Mouse (Mus musculus) bone marrow, adult 2 months (tissue): ENCODE data around the gene Chst8. TPM values are rescaled to one million over a fixed set of nuclear protein-coding genes. Genes with fewer than 3 reads are reported as not detected.

ENCODE experiments used
- H3K27ac ChIP-seq: fragments of 200-500 bp; 2 replicates; pipeline ENCODE4 v1.5.1; 2012; ENCODE audit warnings: low read depth, mild to moderate bottlenecking, control low read depth, inconsistent platforms, low read length; ENCODE audit not compliant: control insufficient read depth, poor library complexity, insufficient read depth
- H3K4me1 ChIP-seq: fragments of 200-500 bp; 2 replicates; pipeline ENCODE4 v1.6.1; 2011; ENCODE audit warnings: low read length; ENCODE audit not compliant: control insufficient read depth, insufficient read depth
- H3K4me3 ChIP-seq: fragments of 200-500 bp; replicated peaks from 2 replicates; pipeline ENCODE3; 2011; ENCODE audit warnings: mild to moderate bottlenecking, low read depth, low read length, control low read depth; ENCODE audit not compliant: control insufficient read depth
- CTCF ChIP-seq: fragments of 200-500 bp; IDR thresholded peaks from 2 replicates; pipeline ENCODE4 v1.5.1; 2011; ENCODE audit warnings: low read length, control low read depth; ENCODE audit not compliant: control insufficient read depth, insufficient read depth
- POLR2A ChIP-seq: fragments of 200-500 bp; IDR thresholded peaks from 2 replicates; pipeline ENCODE4 v1.6.1; 2011; ENCODE audit warnings: low read depth, mild to moderate bottlenecking, control low read depth, low read length, borderline replicate concordance; ENCODE audit not compliant: control insufficient read depth
- WGBS: fragments of 180-500 bp; shearing (Covaris S2); methylation state at CpG from one replicate; pipeline ENCODE4 v1.1.7; 2018; 5-methylcytosine and 5-hydroxymethylcytosine counted together
- polyA plus RNA-seq: library from polyadenylated mRNA; stranded (reverse); fragments of >200 nt; gene quantifications from 2 replicates; pipeline ENCODE4 v1.2.4, GENCODE M21; 2011; ENCODE audit warnings: low replicate concordance; ENCODE audit not compliant: missing spikeins, insufficient read depth, insufficient read length

Chst8 gene
- polyA plus RNA-seq, 1 experiment = not detected

DNA sequence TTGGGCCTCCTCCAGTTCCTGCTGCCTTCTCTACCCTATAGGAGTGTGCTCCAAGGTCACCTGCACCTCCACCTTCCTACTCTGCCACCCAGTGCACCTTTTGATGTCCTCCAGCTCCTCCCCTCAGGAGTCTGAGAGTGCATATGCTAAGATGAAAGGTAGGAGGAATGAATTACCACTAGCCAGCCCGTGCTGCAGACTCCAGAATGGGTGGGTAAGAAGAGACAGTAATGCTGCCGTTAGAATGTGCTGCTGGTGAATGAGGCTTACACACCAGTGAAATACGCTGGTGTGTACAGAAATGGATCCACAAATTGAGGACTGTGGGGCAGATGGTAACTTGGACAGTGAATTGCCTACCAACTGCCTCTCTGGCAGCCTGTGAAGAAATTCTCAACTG is 112.6 kb downstream of the Chst8 start:
- WGBS = 68% methylated on average over 3 of the region's 3 CpGs
- H3K4me3 ChIP-seq = no peak overlapping the region
- H3K27ac ChIP-seq = no peak overlapping the region
- TF ChIP-seq POLR2A (no peak), CTCF (no peak)
- H3K4me1 ChIP-seq = no peaks in the 10 kb centered on the region

DNA sequence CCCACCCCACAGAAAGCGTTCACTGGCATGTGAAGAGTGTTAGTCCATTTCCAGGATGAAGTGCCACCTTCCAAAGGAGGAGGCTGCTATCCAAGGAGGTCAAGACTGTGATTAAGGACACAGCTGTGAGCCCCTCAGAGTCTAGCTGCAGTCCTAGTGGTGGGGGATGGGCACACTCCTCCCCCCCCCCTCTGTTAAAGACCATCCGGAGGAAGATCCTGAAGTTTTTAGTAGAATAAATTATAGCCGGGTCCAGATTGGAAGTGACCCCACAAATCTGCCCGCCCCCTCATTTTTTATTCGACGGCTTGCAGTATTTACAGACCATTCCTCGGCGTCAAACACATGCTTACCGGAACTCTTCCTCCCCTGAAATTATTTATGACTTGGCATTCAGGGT is 114.3 kb downstream of the Chst8 start:
- Histone ChIP-seq H3K4me3 (no peak overlapping the region), H3K27ac (no peak overlapping the region), H3K4me1 (no peaks in the 10 kb centered on the region)
- 87% methylated on average over 9 of the region's 9 CpGs for WGBS
- TF ChIP-seq POLR2A = no peak

GRCm38 (mm10) chr7:34696086-34696485 is 116.4 kb downstream of the Chst8 start:
- Histone ChIP-seq H3K4me3 (no peak overlapping the region), H3K27ac (no peak overlapping the region), H3K4me1 (no peaks in the 10 kb centered on the region)
- WGBS = 63% methylated on average over 9 of the region's 9 CpGs
- TF ChIP-seq POLR2A (no peak), CTCF (no peak)

GRCm38 (mm10) chr7:34694898-34695297 is 117.6 kb downstream of the Chst8 start:
- 83% methylated on average over 9 of the region's 9 CpGs for WGBS
- Histone ChIP-seq H3K4me3 (no peak overlapping the region), H3K4me1 (no peaks in the 10 kb centered on the region), H3K27ac (no peak overlapping the region)
- TF ChIP-seq POLR2A (no peak), CTCF (no peak)

GRCm38 (mm10) chr7:34693916-34694315 is 118.6 kb downstream of the Chst8 start:
- H3K27ac ChIP-seq = no peak overlapping the region
- no peak overlapping the region for H3K4me3 ChIP-seq
- no peak for TF ChIP-seq POLR2A
- TF ChIP-seq CTCF = no peak
- WGBS = 90% methylated on average over 13 of the region's 13 CpGs
- no peaks in the 10 kb centered on the region for H3K4me1 ChIP-seq

DNA sequence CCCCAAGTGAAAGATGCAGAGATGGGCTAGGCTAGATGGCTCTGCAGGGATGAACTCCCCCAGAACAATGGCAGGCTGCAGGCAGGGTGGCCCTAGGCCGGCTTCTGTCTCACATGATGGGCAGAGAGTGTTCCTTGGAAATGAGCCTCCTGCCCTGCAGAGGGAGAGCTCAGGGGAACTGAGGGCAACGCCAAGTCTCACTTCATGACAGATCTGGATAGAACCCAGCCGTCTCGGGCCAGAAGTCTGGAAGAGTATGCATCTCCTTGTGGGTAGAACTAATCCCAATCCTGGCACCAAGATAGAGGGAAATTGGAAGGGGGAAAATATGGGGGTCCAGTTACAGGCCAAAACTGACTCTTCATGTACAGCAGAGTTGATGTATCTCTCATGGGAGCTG is 119.4 kb downstream of the Chst8 start:
- no peak for TF ChIP-seq CTCF
- no peak for TF ChIP-seq POLR2A
- H3K4me3 ChIP-seq = no peak overlapping the region
- WGBS = 79% methylated on average over 4 of the region's 4 CpGs
- H3K4me1 ChIP-seq = no peaks in the 10 kb centered on the region
- no peak overlapping the region for H3K27ac ChIP-seq

GRCm38 (mm10) chr7:34690111-34690510 is 122.4 kb downstream of the Chst8 start:
- 76% methylated on average over 13 of the region's 13 CpGs for WGBS
- TF ChIP-seq CTCF = no peak
- no peak for TF ChIP-seq POLR2A
- Histone ChIP-seq H3K4me1 (no peaks in the 10 kb centered on the region), H3K27ac (no peak overlapping the region), H3K4me3 (no peak overlapping the region)

DNA sequence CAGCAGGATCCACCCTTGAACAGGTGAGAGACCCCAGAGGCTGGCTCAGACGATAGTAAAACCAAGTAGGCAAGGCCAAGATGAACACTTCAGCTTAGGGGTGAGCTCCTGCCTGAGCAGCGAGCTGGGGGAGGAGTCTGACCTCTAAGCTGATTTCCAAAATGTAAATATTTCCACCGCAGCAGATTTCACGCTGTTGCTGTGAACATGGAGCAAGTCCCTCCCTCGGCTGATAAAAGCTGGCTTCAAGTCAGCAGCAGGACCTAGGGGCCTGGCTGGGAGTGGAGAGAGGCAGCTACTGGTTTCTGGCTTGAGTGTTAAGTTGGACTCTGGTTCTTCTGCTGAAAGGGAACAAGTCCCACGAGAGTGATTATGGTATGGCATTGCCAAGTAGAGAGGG is 123.5 kb downstream of the Chst8 start:
- TF ChIP-seq CTCF (no peak), POLR2A (no peak)
- WGBS = 39% methylated on average over 6 of the region's 6 CpGs
- Histone ChIP-seq H3K4me1 (no peaks in the 10 kb centered on the region), H3K4me3 (no peak overlapping the region), H3K27ac (no peak overlapping the region)

DNA sequence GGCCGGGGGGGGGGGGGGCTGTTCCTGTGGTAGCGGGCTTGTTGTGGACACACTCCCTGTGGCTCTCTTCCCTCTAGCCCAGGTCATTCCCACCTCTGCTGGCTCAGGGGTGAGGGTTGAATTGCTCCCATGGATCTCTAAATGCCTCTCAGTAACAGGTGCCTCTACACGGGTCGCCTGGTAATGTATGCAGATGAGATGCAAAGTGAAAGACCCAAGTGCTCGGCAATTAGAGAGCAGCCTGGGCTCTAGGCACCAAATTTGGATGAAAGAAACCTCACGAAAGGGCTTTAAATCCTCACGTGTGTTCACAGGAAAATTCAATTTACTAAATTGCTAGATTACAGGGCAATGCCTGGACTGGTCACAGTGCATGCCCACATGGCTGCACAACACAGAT is 126.7 kb downstream of the Chst8 start:
- WGBS = 26% methylated on average over 7 of the region's 7 CpGs
- no peaks in the 10 kb centered on the region for H3K4me1 ChIP-seq
- TF ChIP-seq CTCF (no peak), POLR2A (no peak)
- no peak overlapping the region for H3K4me3 ChIP-seq
- no peak overlapping the region for H3K27ac ChIP-seq

DNA sequence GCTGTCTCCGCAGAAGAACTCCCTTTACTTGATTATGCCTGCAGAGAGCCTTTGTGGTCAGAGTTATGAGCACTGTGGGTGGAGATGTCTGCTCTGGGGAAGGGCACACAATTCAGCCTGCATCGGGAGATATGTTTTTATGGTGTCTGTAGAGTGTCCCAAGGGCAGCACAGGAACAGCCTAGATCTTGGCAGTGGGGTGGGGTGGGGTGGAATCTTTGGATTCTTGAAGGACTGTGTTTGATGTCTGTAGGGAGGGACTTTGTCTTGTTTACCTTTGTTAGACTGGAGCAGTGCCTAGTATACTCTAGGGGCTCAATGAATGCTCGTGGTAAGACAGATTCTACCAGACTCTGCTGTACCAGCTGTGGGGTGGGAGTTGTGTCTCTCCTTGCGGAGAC is 127.3 kb downstream of the Chst8 start:
- 59% methylated on average over 4 of the region's 4 CpGs for WGBS
- no peaks in the 10 kb centered on the region for H3K4me1 ChIP-seq
- H3K27ac ChIP-seq = no peak overlapping the region
- TF ChIP-seq POLR2A (no peak), CTCF (no peak)
- H3K4me3 ChIP-seq = no peak overlapping the region
